12 mouse cellular contexts compared by ENCODE assay signal in genomic region chr5:139860328-139861104, GRCm38 (mm10). TPM values are rescaled to one million over a fixed set of nuclear protein-coding genes. Genes with fewer than 3 reads are reported as not detected.
DNase-seq lines count a peak whose midpoint lies in the region; ATAC-seq and TF ChIP-seq lines count a peak whose summit lies in the region.
"Had no signal": no experiment of that assay in that cellular context is flagged by ENCODE, and none has a peak within 500 bp of the region (broad histone marks: within the 10 kb centered on the region; RNA-seq: fewer than 3 reads in every experiment).

No protein-coding gene starts in this region.

- no peaks in the 10 kb centered on the region for H3K36me3 ChIP-seq in forebrain, embryonic 13.5 days (ENCODE audit: poor library complexity, severe bottlenecking)
- H3K36me3 ChIP-seq in hindbrain, embryonic 16.5 days (ENCODE audit: control insufficient read depth, insufficient read depth, low read length): no peaks in the 10 kb centered on the region
- H3K36me3 ChIP-seq in neural tube, embryonic 15.5 days: no peaks in the 10 kb centered on the region
- no peaks in the 10 kb centered on the region for H3K36me3 ChIP-seq in intestine, postnatal 0 days (ENCODE audit: control insufficient read depth, insufficient read depth)
- H3K36me3 ChIP-seq: G1E; liver, embryonic 13.5 days had no signal

- WGBS in forebrain, embryonic 13.5 days: 10% methylated on average over 15 of the region's 15 CpGs
- WGBS in hindbrain, embryonic 16.5 days: 19% methylated on average over 15 of the region's 15 CpGs
- WGBS in neural tube, embryonic 15.5 days: 20% methylated on average over 15 of the region's 15 CpGs
- WGBS in intestine, postnatal 0 days: 57% methylated on average over 15 of the region's 15 CpGs

- peak; percentile 75; the same call in 1 of the 2 replicates for ATAC-seq in forebrain, embryonic 13.5 days
- peak; percentile 61 for ATAC-seq in hindbrain, embryonic 16.5 days
- no peak for ATAC-seq in neural tube, embryonic 15.5 days (ENCODE audit: low FRiP score)
- no peak for ATAC-seq in intestine, postnatal 0 days

- peak; percentile 15 for DNase-seq in embryo, embryonic 11 days
- DNase-seq in embryo, embryonic 9.5 days (ENCODE audit: extremely low spot score): no peak
- no peak for DNase-seq in ovary, postnatal 36 days (ENCODE audit: low spot score)
- no peak for DNase-seq in cerebellum, adult 18-20 months
- DNase-seq: kidney, postnatal 10 days; liver, embryonic 13.5 days had no signal

- H3K9me3 ChIP-seq in forebrain, embryonic 13.5 days (replicated peaks): no peaks in the 10 kb centered on the region
- H3K9me3 ChIP-seq in hindbrain, embryonic 16.5 days (ENCODE audit: control insufficient read depth, low read length): peaks cover 3% of the 10 kb centered on the region; the same call in 1 of the 2 replicates
- no peaks in the 10 kb centered on the region for H3K9me3 ChIP-seq in neural tube, embryonic 15.5 days (replicated peaks)
- no peaks in the 10 kb centered on the region for H3K9me3 ChIP-seq in intestine, postnatal 0 days (ENCODE audit: control insufficient read depth)
- H3K9me3 ChIP-seq: G1E; liver, embryonic 13.5 days had no signal

- peak overlapping the region; percentile 40; the same call in 1 of the 2 replicates for H3K9ac ChIP-seq in forebrain, embryonic 13.5 days
- H3K9ac ChIP-seq in hindbrain, embryonic 16.5 days (ENCODE audit: low read depth, low read length): peak overlapping the region; percentile 27
- H3K9ac ChIP-seq in neural tube, embryonic 15.5 days (replicated peaks): no peak overlapping the region
- H3K9ac ChIP-seq in intestine, postnatal 0 days (ENCODE audit: low read depth, low read length): no peak overlapping the region
- H3K9ac ChIP-seq: liver, embryonic 13.5 days had no signal

- 0 out of 2 replicates have a peak overlapping the region, but pooled peaks have one; percentile 4 for H3K4me3 ChIP-seq in forebrain, embryonic 13.5 days
- H3K4me3 ChIP-seq in hindbrain, embryonic 16.5 days (ENCODE audit: low read length): no peak overlapping the region
- no peak overlapping the region for H3K4me3 ChIP-seq in neural tube, embryonic 15.5 days (replicated peaks)
- no peak overlapping the region for H3K4me3 ChIP-seq in intestine, postnatal 0 days (ENCODE audit: low read depth, low read length)
- H3K4me3 ChIP-seq: left cerebral cortex, adult 2 months; liver, embryonic 13.5 days had no signal

- H3K4me2 ChIP-seq in forebrain, embryonic 13.5 days: peak overlapping the region; percentile 41
- H3K4me2 ChIP-seq in hindbrain, embryonic 16.5 days (ENCODE audit: low read length): peak overlapping the region; percentile 18
- H3K4me2 ChIP-seq in neural tube, embryonic 15.5 days: peak overlapping the region; percentile 25; the same call in 1 of the 2 replicates
- H3K4me2 ChIP-seq in intestine, postnatal 0 days (replicated peaks; ENCODE audit: low read depth): no peak overlapping the region
- H3K4me2 ChIP-seq: liver, embryonic 13.5 days had no signal

- peaks cover 23% of the 10 kb centered on the region for H3K4me1 ChIP-seq in forebrain, embryonic 13.5 days
- peaks cover 7% of the 10 kb centered on the region for H3K4me1 ChIP-seq in hindbrain, embryonic 16.5 days (ENCODE audit: control insufficient read depth, insufficient read depth, low read depth, low read length)
- peaks cover 6% of the 10 kb centered on the region for H3K4me1 ChIP-seq in neural tube, embryonic 15.5 days
- H3K4me1 ChIP-seq in intestine, postnatal 0 days (replicated peaks; ENCODE audit: control insufficient read depth, insufficient read depth, low read length): no peaks in the 10 kb centered on the region
- H3K4me1 ChIP-seq: liver, embryonic 13.5 days had no signal

- peak overlapping the region; percentile 65 for H3K27ac ChIP-seq in forebrain, embryonic 13.5 days
- no peak overlapping the region for H3K27ac ChIP-seq in hindbrain, embryonic 16.5 days (ENCODE audit: low read depth, low read length)
- H3K27ac ChIP-seq in neural tube, embryonic 15.5 days (replicated peaks): no peak overlapping the region
- no peak overlapping the region for H3K27ac ChIP-seq in intestine, postnatal 0 days (ENCODE audit: low read depth, low read length)
- H3K27ac ChIP-seq: left cerebral cortex, adult 2 months; liver, embryonic 13.5 days had no signal

- H3K27me3 ChIP-seq in forebrain, embryonic 13.5 days: no peaks in the 10 kb centered on the region
- H3K27me3 ChIP-seq in hindbrain, embryonic 16.5 days (replicated peaks; ENCODE audit: control insufficient read depth, insufficient read depth, low read length): no peaks in the 10 kb centered on the region
- H3K27me3 ChIP-seq in neural tube, embryonic 15.5 days (replicated peaks): no peaks in the 10 kb centered on the region
- H3K27me3 ChIP-seq in intestine, postnatal 0 days (replicated peaks; ENCODE audit: control insufficient read depth, insufficient read depth, low read length): no peaks in the 10 kb centered on the region
- H3K27me3 ChIP-seq: liver, embryonic 13.5 days had no signal

- no peak for TF ChIP-seq CTCF in intestine, postnatal 0 days (IDR thresholded peaks at IDR 0.05; ENCODE audit: low read depth)

RNA-seq across cellular contexts. Expression of gene Psmg3, which starts 33.8 kb away (rescaled TPM):
- 85.5 and 88.5 TPM in 2 replicates for polyA plus RNA-seq in forebrain, embryonic 13.5 days (2015; fragmentation: Nextera tagmentation; extraction: Ambion mirVana)
- 70.7 and 73.0 TPM in 2 replicates for polyA plus RNA-seq in hindbrain, embryonic 16.5 days (2015; fragmentation: Nextera tagmentation; extraction: Ambion mirVana)
- 72.1 and 76.3 TPM in 2 replicates for polyA plus RNA-seq in neural tube, embryonic 15.5 days (2015; fragmentation: Nextera tagmentation; extraction: Ambion mirVana)
- polyA plus RNA-seq in intestine, postnatal 0 days (2015; fragmentation: Nextera tagmentation; extraction: Ambion mirVana): 33.9 and 34.4 TPM in 2 replicates

RNA-seq across cellular contexts. Expression of gene Gm26938, which starts 34.3 kb away (rescaled TPM):
- not detected in 2 replicates for polyA plus RNA-seq in forebrain, embryonic 13.5 days (2015; fragmentation: Nextera tagmentation; extraction: Ambion mirVana)
- not detected in 2 replicates for polyA plus RNA-seq in hindbrain, embryonic 16.5 days (2015; fragmentation: Nextera tagmentation; extraction: Ambion mirVana)
- not detected in 2 replicates for polyA plus RNA-seq in neural tube, embryonic 15.5 days (2015; fragmentation: Nextera tagmentation; extraction: Ambion mirVana)
- not detected in 2 replicates for polyA plus RNA-seq in intestine, postnatal 0 days (2015; fragmentation: Nextera tagmentation; extraction: Ambion mirVana)
- polyA plus RNA-seq: G1E; liver, embryonic 13.5 days had no signal

RNA-seq across cellular contexts. Expression of gene Tmem184a, which starts 40.8 kb away (rescaled TPM):
- 0.05 and 0.20 TPM in 2 replicates for polyA plus RNA-seq in forebrain, embryonic 13.5 days (2015; fragmentation: Nextera tagmentation; extraction: Ambion mirVana)
- polyA plus RNA-seq in hindbrain, embryonic 16.5 days (2015; fragmentation: Nextera tagmentation; extraction: Ambion mirVana): 0.05 and 0.09 TPM in 2 replicates
- 0.20 and 1.7 TPM in 2 replicates for polyA plus RNA-seq in neural tube, embryonic 15.5 days (2015; fragmentation: Nextera tagmentation; extraction: Ambion mirVana)
- polyA plus RNA-seq in intestine, postnatal 0 days (2015; fragmentation: Nextera tagmentation; extraction: Ambion mirVana): 197 and 218 TPM in 2 replicates

RNA-seq across cellular contexts. Expression of gene Elfn1, which starts 47.2 kb away (rescaled TPM):
- 0.44 and 1.1 TPM in 2 replicates for polyA plus RNA-seq in forebrain, embryonic 13.5 days (2015; fragmentation: Nextera tagmentation; extraction: Ambion mirVana)
- 2.8 and 3.7 TPM in 2 replicates for polyA plus RNA-seq in hindbrain, embryonic 16.5 days (2015; fragmentation: Nextera tagmentation; extraction: Ambion mirVana)
- polyA plus RNA-seq in neural tube, embryonic 15.5 days (2015; fragmentation: Nextera tagmentation; extraction: Ambion mirVana): 5.7 TPM in 2 replicates
- polyA plus RNA-seq in intestine, postnatal 0 days (2015; fragmentation: Nextera tagmentation; extraction: Ambion mirVana): 0.08 and 0.12 TPM in 2 replicates
- polyA plus RNA-seq: G1E had no signal

Comparison
In these comparisons a context has a peak if more than half of its experiments do, and no peak if none do; other contexts are left out.
1. ATAC-seq: peak in forebrain, embryonic 13.5 days (single experiment) and hindbrain, embryonic 16.5 days (single experiment); none in neural tube, embryonic 15.5 days (single experiment) and intestine, postnatal 0 days (single experiment).
2. H3K9ac ChIP-seq: peak in forebrain, embryonic 13.5 days (single experiment) and hindbrain, embryonic 16.5 days (single experiment); none in neural tube, embryonic 15.5 days (single experiment) and intestine, postnatal 0 days (single experiment).
3. RNA of gene Tmem184a, which starts 40.8 kb away (polyA plus RNA-seq): 197 to 218 TPM in intestine, postnatal 0 days; 0.20 to 1.7 TPM in neural tube, embryonic 15.5 days, 0.05 to 0.09 TPM in hindbrain, embryonic 16.5 days and 0.05 to 0.20 TPM in forebrain, embryonic 13.5 days; every median in the first group is over 10 times any median in the second.